Mouse (Mus musculus) lung, postnatal 10 days (tissue): ENCODE data around the gene Gm11444.

Experiments
- DNase-seq: peaks from one replicate; pipeline ENCODE4 v3.0.0; 2021

Gene Gm11444

DNA sequence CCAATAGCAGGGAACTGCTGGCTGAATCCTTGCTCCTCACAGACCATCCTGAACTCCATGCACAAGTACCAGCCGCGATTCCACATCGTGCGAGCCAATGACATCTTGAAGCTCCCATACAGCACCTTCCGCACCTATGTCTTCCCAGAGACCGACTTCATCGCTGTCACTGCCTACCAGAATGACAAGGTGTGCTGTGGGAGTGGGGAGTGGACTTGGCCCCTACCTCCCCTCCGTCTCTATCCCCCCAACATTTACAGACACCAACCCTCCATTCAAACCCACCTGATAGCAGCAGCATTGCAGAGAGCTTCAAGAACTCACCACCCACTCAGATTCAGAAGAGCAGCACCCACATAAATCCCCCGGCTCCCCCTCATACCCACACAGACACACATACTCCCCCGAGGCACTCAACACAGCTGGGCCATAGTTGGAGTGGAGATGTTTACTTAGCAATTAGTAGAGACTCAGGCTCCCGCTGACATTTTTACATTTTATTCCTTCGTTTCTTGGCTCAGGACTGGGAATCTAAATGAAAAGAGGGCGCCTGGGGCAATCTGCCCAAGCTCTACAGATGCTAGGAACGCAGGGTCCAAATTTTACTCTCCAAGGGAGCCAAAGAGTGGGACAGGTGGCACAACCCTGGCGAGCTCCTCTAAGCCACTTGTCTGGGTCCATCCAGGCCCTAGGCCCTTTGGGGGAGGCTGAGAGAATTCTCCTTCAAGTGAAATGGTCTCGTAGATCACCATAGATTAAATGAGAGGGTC is 14.2 kb downstream of the Gm11444 start:
- DNase-seq: peak; percentile 29

- no peak for DNase-seq
Measured at GRCm38 (mm10) chr11:85835001-85835752, 15.0 kb downstream of the Gm11444 start.

- peak; percentile 51 for DNase-seq
Measured at GRCm38 (mm10) chr11:85834386-85834931, 15.7 kb downstream of the Gm11444 start.

DNA sequence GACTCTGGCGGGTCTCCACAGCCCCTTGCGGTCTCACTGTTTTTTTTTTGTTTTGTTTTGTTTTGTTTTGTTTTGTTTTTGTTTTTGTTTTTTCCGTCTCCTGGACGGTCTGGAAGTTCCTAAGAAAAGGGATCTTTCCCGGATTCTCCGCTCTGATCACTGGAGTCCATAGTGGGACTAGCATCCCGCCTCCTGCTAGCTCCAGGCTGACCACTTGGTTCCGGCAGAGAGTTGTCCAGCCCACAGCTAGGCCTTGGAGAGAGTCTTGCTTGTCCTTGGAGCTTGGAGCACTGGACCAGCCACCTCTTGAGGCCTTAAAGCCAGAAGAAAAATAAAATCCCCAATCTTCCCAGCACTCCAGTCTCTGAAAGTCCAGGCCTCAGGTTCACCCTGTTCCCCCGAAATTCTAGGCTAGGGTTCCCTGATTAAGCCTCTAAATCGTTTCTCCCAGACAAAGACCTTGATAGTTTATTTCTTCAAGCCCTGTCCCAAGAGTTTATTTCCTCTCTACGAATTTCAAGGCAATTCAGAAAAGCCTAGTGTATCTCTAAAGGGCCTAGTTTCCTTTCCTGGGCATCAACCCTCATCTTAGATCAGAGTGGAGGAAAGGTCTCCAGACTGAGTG is 16.3 kb downstream of the Gm11444 start:
- DNase-seq: peak; percentile 32

GRCm38 (mm10) chr11:85833081-85833521 is 17.0 kb downstream of the Gm11444 start:
- peak; percentile 64 for DNase-seq

DNA sequence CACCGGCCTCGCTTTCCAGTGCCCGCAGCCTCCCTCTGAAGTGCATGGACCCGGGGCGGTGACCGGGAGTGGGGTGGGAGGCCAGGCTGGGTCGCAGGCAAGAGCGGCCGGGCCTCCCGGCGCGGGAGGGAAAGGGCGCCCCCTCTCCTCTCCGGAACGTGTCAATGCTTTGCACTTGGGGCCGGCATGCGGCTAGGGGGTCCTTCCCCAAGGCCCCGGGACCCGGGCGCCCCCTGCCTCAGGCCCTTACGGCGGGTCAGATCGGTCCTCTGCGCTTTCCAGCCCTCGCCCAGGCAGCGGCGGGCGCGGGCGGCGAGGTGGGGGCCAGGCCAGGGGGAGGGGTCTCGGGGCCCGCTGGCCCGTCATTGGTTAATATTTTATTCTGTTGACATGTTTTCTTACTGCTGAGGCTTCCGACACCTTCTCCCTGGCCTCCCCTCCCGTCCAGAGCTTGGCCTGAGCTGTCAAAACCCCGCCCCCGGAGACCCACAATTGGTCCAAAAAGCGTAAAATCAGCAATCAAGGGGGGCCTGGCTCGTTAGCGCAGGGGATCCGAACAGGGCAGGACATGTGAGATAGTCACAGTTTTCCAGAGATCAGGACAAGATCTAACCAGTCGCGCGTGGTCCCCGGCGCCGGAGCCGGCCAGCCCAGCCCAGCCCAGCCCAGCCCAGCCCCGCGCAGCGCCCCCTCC is 17.8 kb downstream of the Gm11444 start, which contains the start of gene Tbx2:
TSS of gene Tbx2 (plus strand) at position 321 of the 694 bp plus-strand sequence.
- DNase-seq: peak; percentile 97

- DNase-seq: peak; percentile 66
Measured at GRCm38 (mm10) chr11:85831656-85832230, 18.4 kb downstream of the Gm11444 start.

DNA sequence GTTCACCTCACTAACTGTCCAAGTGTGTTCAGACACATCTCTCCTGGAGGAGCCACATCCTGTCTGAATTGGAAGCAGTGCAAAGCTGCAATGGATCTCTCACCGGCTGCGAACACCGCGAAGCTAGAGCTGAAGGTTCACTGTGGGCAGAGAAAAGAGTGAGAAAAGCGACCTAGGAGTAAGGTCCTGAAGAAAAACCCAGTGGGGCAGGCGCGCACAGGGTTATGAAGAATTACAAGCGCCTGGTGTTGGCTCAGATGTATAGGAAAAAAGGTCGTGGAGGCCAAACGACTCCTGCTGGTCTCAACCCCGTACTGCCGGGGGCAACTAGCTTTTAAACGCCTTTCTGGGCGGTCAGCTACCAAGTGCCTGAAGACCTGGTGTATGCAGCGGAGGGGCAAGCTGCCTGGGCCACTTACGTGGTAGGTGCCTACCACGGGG is 19.2 kb downstream of the Gm11444 start:
- DNase-seq: peak; percentile 73

GRCm38 (mm10) chr11:85829520-85830440 is 20.4 kb downstream of the Gm11444 start:
- peak; percentile 73 for DNase-seq

- peak; percentile 45 for DNase-seq
Measured at GRCm38 (mm10) chr11:85828691-85829519, 21.2 kb downstream of the Gm11444 start.

DNA sequence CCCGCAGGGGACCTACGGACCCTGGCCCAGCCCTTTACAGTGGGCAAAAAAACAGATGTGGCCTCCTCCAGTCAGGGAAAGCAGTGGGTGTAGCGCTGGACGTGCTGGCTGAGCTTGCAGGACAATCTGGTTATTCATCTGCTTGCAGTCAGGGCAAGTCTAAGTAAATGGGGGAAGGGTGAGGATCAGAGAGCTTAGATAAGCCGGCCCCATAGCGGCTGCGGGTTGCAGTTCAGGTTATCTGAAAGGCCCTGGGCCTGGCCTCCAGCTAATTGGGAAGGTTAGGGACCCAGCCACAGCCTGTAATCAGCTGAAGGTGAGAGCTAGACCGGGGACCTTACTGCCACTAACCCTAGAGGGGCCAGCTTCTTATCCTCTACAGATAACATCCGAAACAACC is 22.8 kb downstream of the Gm11444 start:
- peak; percentile 28 for DNase-seq

DNA sequence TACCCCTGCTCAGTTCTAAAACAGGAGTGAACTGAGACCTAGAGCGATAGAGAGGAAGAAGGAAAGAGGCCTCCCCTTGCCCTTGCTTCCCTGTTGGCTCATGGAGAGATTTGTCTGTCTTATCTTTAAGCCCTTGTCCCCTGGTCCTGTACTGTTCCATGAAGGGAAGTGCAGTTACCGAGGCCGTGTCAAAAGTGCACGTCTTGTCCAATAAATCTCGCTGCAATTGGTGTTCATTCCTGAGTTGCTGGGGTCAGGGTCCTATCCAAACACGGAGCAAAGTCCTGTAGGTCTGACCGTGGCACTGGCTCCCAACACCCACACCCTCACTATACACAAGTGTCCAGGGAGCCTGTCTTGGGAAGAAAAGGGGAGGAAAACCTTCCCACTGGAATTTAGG is 24.3 kb downstream of the Gm11444 start:
- DNase-seq: no peak

GRCm38 (mm10) chr11:85825031-85825430 is 25.1 kb downstream of the Gm11444 start:
- DNase-seq: no peak

GRCm38 (mm10) chr11:85823794-85824193 is 26.3 kb downstream of the Gm11444 start:
- no peak for DNase-seq

GRCm38 (mm10) chr11:85823181-85823580 is 27.0 kb downstream of the Gm11444 start:
- peak; percentile 96 for DNase-seq

GRCm38 (mm10) chr11:85821659-85822058 is 28.5 kb downstream of the Gm11444 start:
- no peak for DNase-seq

- DNase-seq: no peak
Measured at GRCm38 (mm10) chr11:85820959-85821358, 29.2 kb downstream of the Gm11444 start.

DNA sequence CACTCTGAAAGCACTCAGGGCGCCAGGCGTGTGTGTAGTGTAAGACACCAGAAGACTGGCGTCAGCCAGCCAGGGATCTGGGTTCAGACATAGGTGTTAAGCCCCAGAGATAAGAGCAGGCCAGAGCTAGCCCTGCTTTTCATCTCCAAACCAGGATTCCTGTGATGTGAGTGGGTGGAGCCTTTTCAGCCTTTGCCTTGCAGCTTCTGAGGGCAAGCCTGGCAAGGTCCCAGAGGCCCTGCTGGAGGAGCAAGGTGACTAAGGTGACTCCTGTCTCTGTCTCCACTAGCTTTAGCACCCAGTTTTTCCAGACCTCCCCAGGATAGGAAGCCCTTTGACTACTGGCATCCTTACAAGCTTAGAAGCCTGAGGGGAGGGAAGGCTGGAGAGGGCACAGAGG is 31.7 kb downstream of the Gm11444 start:
- DNase-seq: no peak

DNA sequence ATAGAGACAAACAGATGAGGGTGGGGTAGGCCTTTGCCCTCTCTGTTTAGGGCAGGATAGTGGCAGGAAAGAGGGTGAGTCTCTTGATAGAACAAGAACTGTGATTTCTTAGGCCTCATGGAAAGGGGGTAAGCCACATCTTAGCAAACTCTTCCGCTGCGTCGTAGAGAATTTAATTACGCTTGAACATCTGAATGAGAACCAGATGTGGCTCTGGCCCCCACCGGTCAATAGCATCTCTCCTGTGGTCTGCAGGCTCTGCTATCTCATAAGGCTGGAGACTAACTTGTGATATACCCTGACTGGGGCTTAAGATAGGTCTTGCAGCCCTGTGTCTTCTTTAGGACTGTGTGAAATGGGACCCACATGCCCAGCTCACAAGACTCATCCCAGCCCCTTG is 33.7 kb downstream of the Gm11444 start:
- DNase-seq: no peak

- DNase-seq: no peak
Measured at GRCm38 (mm10) chr11:85814678-85815077, 35.5 kb downstream of the Gm11444 start.
